Mouse (Mus musculus) forebrain, embryonic 11.5 days (tissue): ENCODE results near the gene Pip5kl1. TPM values are rescaled to one million over a fixed set of nuclear protein-coding genes. Genes with fewer than 3 reads are reported as not detected.

Experiments
- ATAC-seq: fragments of 200-750 bp; cut with Nextera tagmentation; replicated peaks from 2 replicates; pipeline ENCODE4 v1.8.0; 2017; ENCODE audit warnings: moderate TSS enrichment; ENCODE audit not compliant: low FRiP score
- DNase-seq: peaks from one replicate; pipeline ENCODE4 v3.0.0-alpha.2; 2017; ENCODE audit warnings: low spot score
- H3K27ac ChIP-seq: fragments of 300-500 bp; sonication (generic); 2 replicates; pipeline ENCODE4 v1.5.1; 2014; ENCODE audit warnings: low read depth, low read length
- H3K27me3 ChIP-seq: fragments of 300-500 bp; sonication (generic); 2 replicates; pipeline ENCODE4 v1.6.1; 2014; ENCODE audit warnings: mild to moderate bottlenecking, low read length, mixed read lengths; ENCODE audit not compliant: control insufficient read depth, insufficient read depth
- H3K36me3 ChIP-seq: fragments of 300-500 bp; sonication (generic); 2 replicates; pipeline ENCODE4 v1.6.1; 2014; ENCODE audit warnings: mild to moderate bottlenecking, low read length, moderate library complexity, mixed read lengths; ENCODE audit not compliant: control insufficient read depth, insufficient read depth
- H3K4me1 ChIP-seq: fragments of 300-500 bp; sonication (generic); replicated peaks from 2 replicates; pipeline ENCODE4 v1.6.1; 2014; ENCODE audit warnings: low read length, mixed read lengths; ENCODE audit not compliant: control insufficient read depth, insufficient read depth
- H3K4me2 ChIP-seq: fragments of 300-500 bp; sonication (generic); 2 replicates; pipeline ENCODE4 v1.6.1; 2014; ENCODE audit warnings: low read depth, mild to moderate bottlenecking, low read length, moderate library complexity, mixed read lengths; ENCODE audit not compliant: severe bottlenecking
- H3K4me3 ChIP-seq: fragments of 300-500 bp; sonication (generic); 2 replicates; pipeline ENCODE4 v1.5.1; 2014; ENCODE audit warnings: low read depth, low read length
- H3K9ac ChIP-seq: fragments of 300-500 bp; sonication (generic); 2 replicates; pipeline ENCODE4 v1.6.1; 2014; ENCODE audit warnings: low read length
- H3K9me3 ChIP-seq: fragments of 300-500 bp; sonication (generic); 2 replicates; pipeline ENCODE4 v1.6.1; 2016; ENCODE audit warnings: low read length, mixed read lengths; ENCODE audit not compliant: control insufficient read depth
- WGBS: fragments of 180-500 bp; shearing (Covaris S2); extraction: QIAGEN DNeasy Blood & Tissue Kit; methylation state at CpG from one replicate; pipeline ENCODE4 v1.1.7; 2014; 5-methylcytosine and 5-hydroxymethylcytosine counted together
- polyA plus RNA-seq: library from polyadenylated mRNA; unstranded; fragments of >200 nt; fragmentation: Nextera tagmentation; extraction: Ambion mirVana; gene quantifications from 2 replicates; pipeline ENCODE4 v1.2.1, GENCODE M21; 2014

Pip5kl1 gene
- polyA plus RNA-seq, 1 experiment from 2014 or later = 1.8 TPM

DNA sequence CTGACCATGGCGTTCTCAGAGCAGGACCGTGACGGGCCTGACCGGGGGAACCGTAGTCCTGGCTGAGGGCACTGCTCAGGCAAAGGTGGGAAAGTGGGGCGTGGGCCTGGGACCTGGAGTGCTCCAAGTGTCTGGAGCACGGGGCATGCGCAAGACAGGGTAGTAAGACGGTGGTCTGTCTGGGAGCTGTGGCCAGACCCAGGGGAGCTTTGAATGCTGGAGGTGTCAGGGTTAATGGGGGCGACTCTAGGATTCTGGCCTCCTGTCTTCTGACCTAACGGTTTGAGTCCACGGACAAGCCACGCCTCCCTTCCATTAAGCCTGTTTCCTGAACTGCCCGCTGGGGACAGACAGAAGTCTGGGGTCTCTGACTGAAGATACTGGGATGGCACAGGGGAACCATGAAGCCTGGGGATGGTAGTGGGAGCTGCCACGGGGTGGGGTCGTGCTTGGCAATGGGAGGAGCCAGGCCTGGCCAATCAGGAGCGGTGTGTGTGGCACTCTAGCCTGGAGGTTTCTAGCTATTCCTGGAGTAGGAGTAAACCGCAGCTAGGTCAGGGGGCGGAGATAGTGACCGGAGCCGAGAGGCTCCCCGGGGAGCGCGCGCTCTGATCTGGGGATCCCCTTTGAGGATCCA lies 33.7 kb downstream of the Pip5kl1 start:
- H3K4me1 ChIP-seq = peaks cover 10% of the 10 kb centered on the region; the same call in 1 of the 2 replicates
- no peaks in the 10 kb centered on the region for H3K36me3 ChIP-seq
- H3K9ac ChIP-seq = no peak overlapping the region
- ATAC-seq (0 out of 2 replicates have a peak, but pooled peaks have one; percentile 45), DNase-seq (peak; percentile 80)
- peak overlapping the region; percentile 16; the same call in 1 of the 2 replicates for H3K4me3 ChIP-seq
- H3K9me3 ChIP-seq = no peaks in the 10 kb centered on the region
- no peak overlapping the region for H3K27ac ChIP-seq
- H3K4me2 ChIP-seq = peak overlapping the region; percentile 43
- peaks cover 2% of the 10 kb centered on the region; the same call in 1 of the 2 replicates for H3K27me3 ChIP-seq
- WGBS = 8% methylated on average over 25 of the region's 25 CpGs

DNA sequence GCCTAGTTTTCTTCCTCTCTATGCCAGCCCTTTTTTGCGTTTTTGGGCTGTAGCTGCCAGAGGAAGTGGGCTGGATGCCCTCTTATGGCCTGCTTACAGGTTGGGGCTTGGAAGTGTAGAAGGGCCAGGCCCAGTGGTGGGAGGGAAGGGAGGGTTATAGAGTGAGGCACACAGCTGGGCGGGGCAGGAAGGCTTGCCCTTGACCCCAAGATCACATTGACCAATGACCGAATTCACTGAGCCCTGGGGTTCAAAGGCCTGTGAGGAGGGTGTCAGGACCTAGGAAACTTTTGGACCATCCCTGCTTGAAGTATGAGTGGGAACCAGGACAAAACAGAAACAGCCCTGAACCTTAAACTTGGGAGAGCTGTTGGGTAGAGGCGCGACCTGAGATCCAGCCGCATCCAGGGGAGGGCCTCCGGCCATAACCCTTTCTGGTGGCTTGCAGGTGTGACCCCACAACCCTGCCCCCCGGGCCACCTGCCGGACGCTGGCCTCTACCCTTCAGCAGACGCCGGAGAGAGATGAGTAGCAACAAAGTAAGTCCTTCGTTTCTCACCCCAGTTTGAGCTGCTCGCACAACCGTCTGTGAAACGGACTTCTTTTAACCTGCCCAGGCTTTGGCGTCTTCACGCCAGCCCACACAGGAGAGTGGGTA lies 34.3 kb downstream of the Pip5kl1 start:
- Histone ChIP-seq H3K27me3 (peaks cover 2% of the 10 kb centered on the region; the same call in 1 of the 2 replicates), H3K9ac (no peak overlapping the region), H3K4me3 (peak overlapping the region; percentile 16; the same call in 1 of the 2 replicates), H3K4me1 (peaks cover 10% of the 10 kb centered on the region; the same call in 1 of the 2 replicates), H3K36me3 (no peaks in the 10 kb centered on the region), H3K27ac (no peak overlapping the region), H3K4me2 (peak overlapping the region; percentile 43; the same call in 1 of the 2 replicates), H3K9me3 (no peaks in the 10 kb centered on the region)
- ATAC-seq (no peak), DNase-seq (no peak)
- 38% methylated on average over 18 of the region's 18 CpGs for WGBS

DNA sequence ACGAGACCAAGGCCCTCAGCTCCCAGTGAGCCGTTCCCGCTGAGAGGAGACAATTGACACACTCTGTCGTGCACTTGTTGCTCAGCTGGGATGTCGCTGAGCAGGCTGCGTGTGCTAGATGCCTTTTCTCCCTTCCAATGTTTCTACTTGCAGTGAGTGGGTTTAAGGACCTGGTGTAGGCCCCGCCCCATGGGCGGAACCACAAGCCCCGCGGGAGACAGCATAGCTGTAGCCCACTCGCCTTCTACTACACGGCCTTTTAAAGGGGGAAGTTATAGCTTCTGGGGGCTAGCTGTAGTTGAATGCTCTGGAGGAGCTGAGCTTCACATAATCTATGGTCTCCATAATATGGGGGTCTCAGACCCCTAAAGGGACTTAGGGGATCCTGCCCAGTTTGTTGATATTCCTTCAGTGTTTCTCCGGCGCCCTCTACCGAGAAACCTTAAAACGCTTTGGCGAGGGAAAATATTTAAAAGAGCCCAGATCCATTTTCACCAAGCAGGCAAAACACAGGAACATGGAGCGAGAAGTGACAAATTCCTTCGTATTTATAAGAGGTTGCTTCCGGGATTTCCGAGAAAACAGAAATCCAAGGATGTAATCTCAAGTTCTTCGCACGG lies 36.1 kb downstream of the Pip5kl1 start:
- 18% methylated on average over 23 of the region's 23 CpGs for WGBS

DNA sequence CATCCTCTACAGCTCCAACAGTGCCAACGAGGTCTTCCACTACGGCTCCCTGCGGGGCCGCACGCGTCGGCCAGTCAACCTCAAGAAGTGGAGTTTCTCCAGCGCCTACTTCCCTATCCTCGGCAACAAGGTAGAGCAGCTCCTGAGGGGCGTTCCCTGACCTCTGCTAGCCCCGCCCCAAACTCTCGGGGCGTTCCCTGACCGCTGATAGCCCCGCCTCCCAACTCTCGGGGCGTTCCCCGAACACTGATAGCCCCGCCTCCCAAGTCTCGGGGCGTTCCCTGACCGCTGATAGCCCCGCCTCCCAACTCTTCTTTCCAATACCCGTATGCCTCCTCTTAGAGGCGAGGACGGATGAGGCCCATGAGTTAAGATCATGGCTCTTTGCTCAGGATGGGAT lies 37.7 kb downstream of the Pip5kl1 start:
- no peaks in the 10 kb centered on the region for H3K36me3 ChIP-seq
- no peak overlapping the region for H3K4me2 ChIP-seq
- DNase-seq (no peak), ATAC-seq (no peak)
- no peak overlapping the region for H3K27ac ChIP-seq
- H3K27me3 ChIP-seq = peaks cover 2% of the 10 kb centered on the region; the same call in 1 of the 2 replicates
- no peak overlapping the region for H3K9ac ChIP-seq
- H3K4me3 ChIP-seq = no peak overlapping the region
- H3K4me1 ChIP-seq = peaks cover 9% of the 10 kb centered on the region; the same call in 1 of the 2 replicates
- WGBS = 67% methylated on average over 26 of the region's 26 CpGs
- no peaks in the 10 kb centered on the region for H3K9me3 ChIP-seq

More for the DNA sequence above, 36.1 kb downstream of the Pip5kl1 start:
- Histone ChIP-seq H3K4me2 (peak overlapping the region; percentile 58), H3K36me3 (no peaks in the 10 kb centered on the region), H3K27ac (no peak overlapping the region), H3K4me3 (peak overlapping the region; percentile 28), H3K27me3 (peaks cover 2% of the 10 kb centered on the region; the same call in 1 of the 2 replicates), H3K4me1 (peaks cover 10% of the 10 kb centered on the region; the same call in 1 of the 2 replicates), H3K9ac (0 out of 2 replicates have a peak overlapping the region, but pooled peaks have one; percentile 4), H3K9me3 (no peaks in the 10 kb centered on the region)
- DNase-seq (peak; percentile 72), ATAC-seq (no peak)

DNA sequence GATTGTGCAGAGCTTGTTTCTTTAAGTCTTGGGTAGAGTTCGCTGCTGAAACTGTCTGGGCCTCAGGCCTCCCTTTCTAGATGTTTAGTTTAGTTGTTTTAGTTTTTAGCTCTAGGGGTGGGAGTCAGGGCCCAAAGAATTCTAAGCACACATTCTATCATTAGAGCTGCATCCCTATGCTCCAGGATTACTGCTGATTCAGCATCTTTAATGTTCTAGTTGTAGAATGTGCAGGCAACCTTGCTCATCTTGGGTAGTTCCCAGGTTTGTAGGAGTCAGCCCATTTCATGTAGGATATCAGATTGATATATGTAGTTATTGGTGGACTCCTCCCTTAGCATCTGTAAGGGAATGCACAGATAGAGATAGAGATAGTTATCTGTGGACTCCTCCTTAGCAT lies 42.5 kb downstream of the Pip5kl1 start:
- no peaks in the 10 kb centered on the region for H3K9me3 ChIP-seq
- no peak for DNase-seq
- H3K9ac ChIP-seq = no peak overlapping the region
- 91% methylated on average over 1 of the region's 1 CpGs for WGBS
- no peaks in the 10 kb centered on the region; the same call in 1 of the 2 replicates for H3K36me3 ChIP-seq
- no peak overlapping the region for H3K27ac ChIP-seq
- H3K27me3 ChIP-seq = no peaks in the 10 kb centered on the region
- 0 out of 2 replicates have a peak, but pooled peaks cover 5% of the 10 kb centered on the region for H3K4me1 ChIP-seq
- H3K4me2 ChIP-seq = no peak overlapping the region
- no peak for ATAC-seq
- no peak overlapping the region for H3K4me3 ChIP-seq

DNA sequence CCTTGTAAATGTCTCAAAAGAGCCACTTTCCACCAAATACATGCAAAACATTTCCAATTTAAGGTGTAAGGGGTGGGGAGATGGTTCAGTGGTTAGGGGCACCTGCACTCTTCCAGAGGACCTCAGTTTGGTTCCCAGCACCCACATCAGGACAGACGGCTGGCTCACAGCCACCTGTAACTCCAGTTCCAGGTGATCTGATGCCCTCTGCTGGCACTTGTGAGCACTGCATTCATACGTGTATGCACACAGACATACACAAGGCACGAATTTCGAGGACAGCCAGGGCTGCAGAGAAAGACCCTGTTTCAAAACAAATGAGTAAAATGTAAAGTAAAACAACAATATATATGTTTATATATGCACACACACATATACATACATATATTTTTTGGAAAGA lies 43.0 kb downstream of the Pip5kl1 start:
- DNase-seq (no peak), ATAC-seq (no peak)
- no peak overlapping the region for H3K27ac ChIP-seq
- 94% methylated on average over 4 of the region's 4 CpGs for WGBS
- H3K4me3 ChIP-seq = no peak overlapping the region
- H3K4me1 ChIP-seq = 0 out of 2 replicates have a peak, but pooled peaks cover 5% of the 10 kb centered on the region
- no peaks in the 10 kb centered on the region; the same call in 1 of the 2 replicates for H3K36me3 ChIP-seq
- H3K4me2 ChIP-seq = no peak overlapping the region
- no peaks in the 10 kb centered on the region for H3K9me3 ChIP-seq
- H3K27me3 ChIP-seq = no peaks in the 10 kb centered on the region
- no peak overlapping the region for H3K9ac ChIP-seq

DNA sequence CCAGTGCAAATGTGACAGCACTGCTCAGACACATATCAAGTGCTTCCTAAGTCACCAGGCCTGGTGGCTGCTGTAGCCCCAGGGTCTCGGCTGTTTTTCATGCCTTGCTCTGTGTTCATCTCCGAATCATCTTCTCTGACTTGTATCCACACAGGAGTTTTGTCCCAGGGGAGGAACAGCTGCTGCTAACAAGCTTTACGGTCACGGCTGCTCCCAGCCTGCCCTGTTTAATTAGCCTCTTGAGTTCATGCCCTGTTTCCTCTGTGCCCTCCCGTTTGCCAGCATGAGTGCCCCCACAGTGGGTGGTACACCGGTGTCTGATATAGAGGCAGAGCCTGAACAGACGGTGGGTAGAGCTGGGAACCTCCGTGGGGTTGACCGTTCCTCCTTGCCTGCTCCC lies 43.5 kb downstream of the Pip5kl1 start:
- DNase-seq (no peak), ATAC-seq (no peak)
- H3K27me3 ChIP-seq = no peaks in the 10 kb centered on the region
- H3K4me2 ChIP-seq = no peak overlapping the region
- no peak overlapping the region for H3K4me3 ChIP-seq
- WGBS = 79% methylated on average over 9 of the region's 9 CpGs
- H3K4me1 ChIP-seq = 0 out of 2 replicates have a peak, but pooled peaks cover 5% of the 10 kb centered on the region
- H3K36me3 ChIP-seq = no peaks in the 10 kb centered on the region; the same call in 1 of the 2 replicates
- H3K27ac ChIP-seq = no peak overlapping the region
- no peak overlapping the region for H3K9ac ChIP-seq
- H3K9me3 ChIP-seq = no peaks in the 10 kb centered on the region

DNA sequence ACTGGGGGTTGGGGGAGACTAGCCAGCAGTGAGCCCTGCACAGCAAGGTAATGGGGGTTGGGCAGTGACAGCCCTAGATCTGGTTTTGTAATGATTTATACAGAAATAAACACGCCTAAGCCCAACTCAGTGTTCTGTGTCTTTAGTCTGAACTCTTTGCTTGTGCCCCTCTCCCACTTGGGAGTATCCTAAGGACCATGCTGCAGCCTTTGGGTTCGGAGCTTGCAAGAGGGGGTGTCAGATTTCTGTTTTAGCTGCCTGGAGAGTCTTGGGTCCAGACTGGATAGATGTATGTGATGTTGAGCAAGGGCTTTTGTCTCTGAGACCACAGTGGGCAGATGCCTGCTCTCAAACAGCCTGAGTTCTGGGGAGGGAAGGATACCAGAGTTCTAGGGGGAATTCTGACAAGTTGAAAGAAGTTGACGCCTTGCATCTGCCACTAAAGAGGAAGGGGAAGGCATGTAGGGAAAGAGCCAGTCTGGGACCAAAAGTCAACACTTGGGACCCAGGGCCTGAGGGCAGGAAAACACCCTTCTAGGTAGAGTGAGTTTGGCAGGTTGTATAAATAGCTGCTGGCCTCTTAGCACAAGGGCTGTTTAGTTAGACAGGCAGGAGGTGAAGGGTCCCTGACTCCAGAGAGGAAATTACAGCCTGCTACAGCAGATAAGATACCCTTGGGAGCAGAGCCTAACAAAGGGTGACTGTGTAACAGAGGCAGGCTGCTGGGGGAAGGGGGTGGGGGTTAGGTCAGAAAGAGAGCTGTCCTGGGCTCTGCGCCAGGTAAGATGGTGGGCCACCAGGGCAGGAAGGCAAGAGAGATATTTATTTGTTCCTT lies 46.3 kb downstream of the Pip5kl1 start:
- H3K27me3 ChIP-seq = no peaks in the 10 kb centered on the region
- no peak overlapping the region for H3K9ac ChIP-seq
- DNase-seq = no peak
- ATAC-seq = no peak
- no peak overlapping the region for H3K4me3 ChIP-seq
- H3K36me3 ChIP-seq = no peaks in the 10 kb centered on the region; the same call in 1 of the 2 replicates
- H3K4me2 ChIP-seq = no peak overlapping the region
- 42% methylated on average over 4 of the region's 4 CpGs for WGBS
- H3K9me3 ChIP-seq = no peaks in the 10 kb centered on the region
- no peak overlapping the region for H3K27ac ChIP-seq
- peaks cover 10% of the 10 kb centered on the region; the same call in 1 of the 2 replicates for H3K4me1 ChIP-seq
